Mouse (Mus musculus) kidney, embryonic 15.5 days (tissue): ENCODE measurements at regions not wholly inside any gene's neighbourhood (a gene's known extent, or its start where the extent isn't known, plus 50 kb on each side); places are given as distances from the start of the nearest gene placed in this dataset.

Experiments used
- ATAC-seq: fragments of 200-750 bp; cut with Nextera tagmentation; replicated peaks from 2 replicates; pipeline ENCODE4 v1.8.0; 2017; ENCODE audit warnings: moderate TSS enrichment; ENCODE audit not compliant: low FRiP score
- H3K27ac ChIP-seq: fragments of 300-500 bp; sonication (generic); 2 replicates; pipeline ENCODE4 v1.5.1; 2015; ENCODE audit warnings: mild to moderate bottlenecking, inconsistent platforms
- H3K27me3 ChIP-seq: fragments of 300-500 bp; sonication (generic); 2 replicates; pipeline ENCODE4 v1.6.1; 2015; ENCODE audit warnings: inconsistent platforms
- H3K36me3 ChIP-seq: fragments of 300-500 bp; sonication (generic); 2 replicates; pipeline ENCODE4 v1.6.1; 2015; ENCODE audit warnings: inconsistent platforms
- H3K4me1 ChIP-seq: fragments of 300-500 bp; sonication (generic); 2 replicates; pipeline ENCODE4 v1.6.1; 2015; ENCODE audit warnings: inconsistent platforms
- H3K4me2 ChIP-seq: fragments of 300-500 bp; sonication (generic); 2 replicates; pipeline ENCODE4 v1.6.1; 2015; ENCODE audit warnings: moderate library complexity, mild to moderate bottlenecking, inconsistent platforms
- H3K4me3 ChIP-seq: fragments of 300-500 bp; sonication (generic); replicated peaks from 2 replicates; pipeline ENCODE4 v1.5.1; 2015; ENCODE audit warnings: mild to moderate bottlenecking, inconsistent platforms
- H3K9ac ChIP-seq: fragments of 300-500 bp; sonication (generic); 2 replicates; pipeline ENCODE4 v1.6.1; 2015; ENCODE audit warnings: mild to moderate bottlenecking, inconsistent platforms
- H3K9me3 ChIP-seq: fragments of 300-500 bp; sonication (generic); replicated peaks from 2 replicates; pipeline ENCODE4 v1.6.1; 2016; ENCODE audit warnings: inconsistent platforms
- WGBS: fragments of 180-500 bp; shearing (Covaris S2); methylation state at CpG from one replicate; pipeline ENCODE4 v1.1.7; 2015; ENCODE audit warnings: mixed read lengths; 5-methylcytosine and 5-hydroxymethylcytosine counted together

DNA sequence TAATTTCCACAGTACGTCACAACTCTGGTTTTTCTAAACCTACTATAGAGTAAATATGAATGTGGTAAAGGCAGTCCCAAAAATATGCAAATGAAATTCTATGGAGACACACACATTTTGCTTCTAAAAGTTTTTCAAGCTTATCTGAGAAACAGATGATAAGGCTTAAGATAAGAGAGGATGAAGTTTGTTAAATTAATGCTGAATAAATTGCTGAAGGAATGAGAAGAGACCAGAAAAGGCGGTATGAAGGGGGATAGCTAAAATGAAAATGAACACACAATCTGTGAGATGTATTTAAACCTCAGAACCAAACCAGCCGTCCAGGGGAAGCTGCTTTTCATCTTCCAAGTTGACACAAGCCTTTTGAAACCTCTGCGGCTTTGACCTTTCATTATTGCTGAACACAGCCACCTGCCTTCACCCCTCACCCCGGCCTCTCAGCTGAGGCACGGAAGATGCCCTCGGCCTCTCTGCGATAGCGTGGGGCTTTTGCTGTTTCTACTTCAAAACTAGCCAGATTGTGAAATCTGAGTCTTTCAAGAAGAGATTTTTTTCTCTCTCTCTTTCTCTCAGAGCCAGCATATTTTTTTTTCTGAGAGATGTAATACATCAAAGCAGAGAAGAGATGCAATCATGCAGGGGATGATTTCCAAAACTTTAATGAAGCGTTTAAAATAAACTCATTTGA, 328.7 kb upstream of the Rag2 start:
- H3K4me1 ChIP-seq, result 0 out of 2 replicates have a peak, but pooled peaks cover 2% of the 10 kb centered on the region
- no peak overlapping the region for H3K27ac ChIP-seq
- no peaks in the 10 kb centered on the region for H3K36me3 ChIP-seq
- peak overlapping the region; percentile 23; the same call in 1 of the 2 replicates for H3K4me2 ChIP-seq
- H3K9ac ChIP-seq, result no peak overlapping the region
- H3K4me3 ChIP-seq, result no peak overlapping the region
- WGBS, result 39% methylated on average over 10 of the region's 10 CpGs
- no peak for ATAC-seq
- H3K9me3 ChIP-seq, result no peaks in the 10 kb centered on the region
- H3K27me3 ChIP-seq, result no peaks in the 10 kb centered on the region

DNA sequence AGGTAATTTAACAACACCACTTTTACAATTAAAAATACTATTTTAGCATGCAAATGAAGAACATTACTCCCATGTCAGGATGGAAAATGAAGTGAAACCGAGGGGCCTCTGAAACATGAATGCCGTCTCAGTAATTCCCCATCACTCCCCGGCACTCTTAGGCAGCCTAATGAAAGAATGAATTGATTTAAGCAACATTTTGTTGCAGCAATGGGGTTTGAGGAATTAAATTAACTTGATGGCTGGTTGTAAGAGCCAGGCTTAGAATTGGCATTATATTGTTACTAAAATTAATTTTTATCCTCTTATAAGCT, 328.2 kb upstream of the Rag2 start:
- no peak for ATAC-seq
- H3K9me3 ChIP-seq, result no peaks in the 10 kb centered on the region
- H3K27me3 ChIP-seq, result no peaks in the 10 kb centered on the region
- H3K36me3 ChIP-seq, result no peaks in the 10 kb centered on the region
- H3K9ac ChIP-seq, result no peak overlapping the region
- H3K4me3 ChIP-seq, result no peak overlapping the region
- no peak overlapping the region for H3K27ac ChIP-seq
- 40% methylated on average over 3 of the region's 3 CpGs for WGBS
- no peak overlapping the region for H3K4me2 ChIP-seq
- H3K4me1 ChIP-seq, result 0 out of 2 replicates have a peak, but pooled peaks cover 2% of the 10 kb centered on the region

DNA sequence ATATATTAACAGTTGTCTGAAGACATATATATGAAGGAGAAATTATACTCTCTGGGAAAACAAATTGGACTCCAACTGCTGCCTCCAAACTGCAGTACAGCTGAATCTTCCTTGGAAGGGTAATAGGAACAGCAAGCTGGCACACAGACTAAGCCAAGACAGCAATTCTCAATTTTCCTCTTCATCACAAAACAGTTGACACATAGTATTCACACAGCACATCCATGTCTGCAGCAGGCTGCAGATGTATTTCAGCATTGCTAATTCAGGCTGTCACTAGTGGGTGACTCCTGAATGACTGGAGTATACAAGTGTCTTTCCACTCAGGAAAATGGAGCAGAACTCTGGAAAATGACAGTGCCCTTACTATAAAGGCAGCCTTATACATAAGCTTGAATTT, 327.7 kb upstream of the Rag2 start:
- Histone ChIP-seq H3K4me1 (0 out of 2 replicates have a peak, but pooled peaks cover 2% of the 10 kb centered on the region), H3K4me2 (no peak overlapping the region), H3K36me3 (no peaks in the 10 kb centered on the region), H3K9me3 (no peaks in the 10 kb centered on the region), H3K27ac (no peak overlapping the region), H3K4me3 (no peak overlapping the region), H3K9ac (no peak overlapping the region), H3K27me3 (no peaks in the 10 kb centered on the region)
- no peak for ATAC-seq

DNA sequence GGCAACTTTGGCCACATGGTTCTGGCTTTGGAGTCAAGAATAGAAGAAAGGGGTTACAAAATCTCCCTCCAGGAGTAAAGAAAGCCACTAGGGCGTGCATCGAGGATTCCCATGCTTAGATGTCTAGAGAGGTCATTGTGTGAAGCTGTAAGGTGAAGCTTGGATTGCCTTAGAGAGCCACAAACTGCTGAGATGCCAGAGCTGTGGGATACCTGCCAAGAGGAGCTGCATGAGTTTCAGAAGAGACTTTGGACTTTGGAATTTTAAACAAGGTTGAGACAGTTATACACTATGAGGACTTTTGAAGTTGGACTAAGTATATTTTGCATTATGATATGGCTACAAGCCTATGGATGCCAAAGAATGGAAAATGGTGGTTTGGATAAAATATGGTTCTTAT, 325.4 kb upstream of the Rag2 start:
- 0 out of 2 replicates have a peak, but pooled peaks cover 2% of the 10 kb centered on the region for H3K4me1 ChIP-seq
- H3K4me3 ChIP-seq, result no peak overlapping the region
- H3K4me2 ChIP-seq, result no peak overlapping the region
- no peak overlapping the region for H3K27ac ChIP-seq
- no peaks in the 10 kb centered on the region for H3K36me3 ChIP-seq
- no peak overlapping the region for H3K9ac ChIP-seq
- no peak for ATAC-seq
- no peaks in the 10 kb centered on the region for H3K27me3 ChIP-seq
- WGBS, result 88% methylated on average over 2 of the region's 2 CpGs
- no peaks in the 10 kb centered on the region for H3K9me3 ChIP-seq

- Histone ChIP-seq H3K9me3 (no peaks in the 10 kb centered on the region), H3K27ac (no peak overlapping the region), H3K4me2 (no peak overlapping the region), H3K27me3 (no peaks in the 10 kb centered on the region), H3K36me3 (no peaks in the 10 kb centered on the region), H3K4me3 (no peak overlapping the region), H3K4me1 (0 out of 2 replicates have a peak, but pooled peaks cover 2% of the 10 kb centered on the region), H3K9ac (no peak overlapping the region)
- no peak for ATAC-seq
Measured at GRCm38 (mm10) chr2:101300106-101300505, 324.4 kb upstream of the Rag2 start.

DNA sequence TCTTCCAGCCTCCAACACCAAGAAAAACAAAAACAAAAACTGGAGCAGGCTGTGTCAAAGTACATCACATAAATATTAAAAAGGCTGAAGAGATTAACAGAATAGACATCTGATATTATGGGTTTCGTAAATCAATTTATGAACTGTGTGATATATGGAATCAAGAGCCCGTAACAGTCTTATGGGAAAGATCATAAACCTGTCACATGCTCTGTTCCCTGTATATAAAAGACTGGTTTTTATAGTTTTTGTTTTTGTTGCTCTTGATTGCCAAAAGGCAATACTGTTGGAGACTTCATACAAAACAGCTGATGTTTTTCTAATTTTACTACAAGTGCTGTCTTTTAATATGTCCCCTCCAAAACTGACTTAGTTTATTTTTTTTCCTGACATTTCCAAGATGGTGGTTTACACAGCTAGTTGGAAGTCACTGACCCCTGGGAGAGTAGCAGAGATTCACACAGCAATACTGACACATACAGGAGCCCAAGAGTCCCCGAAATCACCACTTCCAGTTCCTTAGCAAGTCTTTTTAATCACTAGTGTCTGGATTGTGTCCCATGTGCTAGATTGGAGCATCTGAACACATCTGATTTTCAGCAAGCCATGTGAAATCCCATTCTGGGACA, 303.1 kb upstream of the Rag2 start:
- peak overlapping the region; percentile 62 for H3K27ac ChIP-seq
- H3K36me3 ChIP-seq, result no peaks in the 10 kb centered on the region
- 0 out of 2 replicates have a peak, but pooled peaks cover 3% of the 10 kb centered on the region for H3K4me1 ChIP-seq
- no peaks in the 10 kb centered on the region for H3K27me3 ChIP-seq
- ATAC-seq, result peak; percentile 93
- whole genome bisulfite sequencing, result 36% methylated on average over 3 of the region's 3 CpGs
- H3K4me2 ChIP-seq, result no peak overlapping the region
- no peak overlapping the region for H3K4me3 ChIP-seq
- no peaks in the 10 kb centered on the region for H3K9me3 ChIP-seq
- no peak overlapping the region for H3K9ac ChIP-seq

GRCm38 (mm10) chr2:101356709-101357108, 267.8 kb upstream of the Rag2 start:
- no peak overlapping the region for H3K9ac ChIP-seq
- no peak overlapping the region for H3K27ac ChIP-seq
- no peaks in the 10 kb centered on the region for H3K4me1 ChIP-seq
- 17% methylated on average over 1 of the region's 1 CpGs for WGBS
- no peak for ATAC-seq
- H3K4me2 ChIP-seq, result no peak overlapping the region
- no peaks in the 10 kb centered on the region for H3K9me3 ChIP-seq
- H3K36me3 ChIP-seq, result no peaks in the 10 kb centered on the region
- H3K4me3 ChIP-seq, result no peak overlapping the region
- no peaks in the 10 kb centered on the region for H3K27me3 ChIP-seq

DNA sequence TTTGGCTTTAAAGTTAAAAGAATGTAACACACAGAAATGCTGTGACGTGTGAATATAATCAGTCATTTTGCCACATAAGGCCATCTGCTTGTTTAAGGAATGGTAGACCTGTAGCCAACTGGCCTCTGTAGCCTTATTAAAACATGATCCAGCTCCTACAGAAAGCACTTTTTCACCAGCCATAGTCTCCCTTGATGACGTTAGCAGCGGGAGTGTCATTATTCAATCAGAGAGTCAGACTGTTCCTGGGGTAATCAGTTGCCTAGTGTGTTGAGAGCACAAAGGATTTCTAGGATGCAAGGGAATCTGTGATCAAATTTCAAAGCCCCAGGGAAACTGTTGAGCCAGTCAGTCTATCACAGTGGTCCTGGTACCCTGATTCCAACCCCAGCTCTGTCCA, 260.3 kb upstream of the Rag2 start:
- no peak overlapping the region for H3K4me2 ChIP-seq
- WGBS, result 46% methylated on average over 3 of the region's 3 CpGs

GRCm38 (mm10) chr2:101368278-101368677, 256.2 kb upstream of the Rag2 start:
- H3K27me3 ChIP-seq, result no peaks in the 10 kb centered on the region
- no peak for ATAC-seq

More for the DNA sequence above, 260.3 kb upstream of the Rag2 start:
- no peak for ATAC-seq
- Histone ChIP-seq H3K4me3 (no peak overlapping the region), H3K27ac (no peak overlapping the region), H3K9me3 (no peaks in the 10 kb centered on the region), H3K9ac (no peak overlapping the region), H3K36me3 (no peaks in the 10 kb centered on the region), H3K27me3 (no peaks in the 10 kb centered on the region), H3K4me1 (no peaks in the 10 kb centered on the region)

GRCm38 (mm10) chr2:101370991-101371736, 253.4 kb upstream of the Rag2 start:
- Histone ChIP-seq H3K9ac (no peak overlapping the region), H3K27ac (no peak overlapping the region), H3K9me3 (no peaks in the 10 kb centered on the region), H3K4me2 (no peak overlapping the region), H3K36me3 (no peaks in the 10 kb centered on the region), H3K4me1 (0 out of 2 replicates have a peak, but pooled peaks cover 3% of the 10 kb centered on the region), H3K4me3 (no peak overlapping the region), H3K27me3 (no peaks in the 10 kb centered on the region)
- WGBS, result 87% methylated on average over 6 of the region's 6 CpGs
- no peak for ATAC-seq

More at GRCm38 (mm10) chr2:101368278-101368677, 256.2 kb upstream of the Rag2 start:
- Histone ChIP-seq H3K4me2 (no peak overlapping the region), H3K27ac (no peak overlapping the region), H3K4me1 (0 out of 2 replicates have a peak, but pooled peaks cover 3% of the 10 kb centered on the region), H3K4me3 (no peak overlapping the region), H3K9me3 (no peaks in the 10 kb centered on the region), H3K9ac (no peak overlapping the region), H3K36me3 (no peaks in the 10 kb centered on the region)
- 77% methylated on average over 4 of the region's 4 CpGs for WGBS

- 77% methylated on average over 7 of the region's 7 CpGs for WGBS
- Histone ChIP-seq H3K4me1 (0 out of 2 replicates have a peak, but pooled peaks cover 3% of the 10 kb centered on the region), H3K4me2 (no peak overlapping the region), H3K27me3 (no peaks in the 10 kb centered on the region), H3K27ac (no peak overlapping the region), H3K36me3 (no peaks in the 10 kb centered on the region), H3K9ac (no peak overlapping the region), H3K4me3 (no peak overlapping the region), H3K9me3 (no peaks in the 10 kb centered on the region)
- ATAC-seq, result peak; percentile 84
Measured at GRCm38 (mm10) chr2:101371834-101372493, 252.6 kb upstream of the Rag2 start.

DNA sequence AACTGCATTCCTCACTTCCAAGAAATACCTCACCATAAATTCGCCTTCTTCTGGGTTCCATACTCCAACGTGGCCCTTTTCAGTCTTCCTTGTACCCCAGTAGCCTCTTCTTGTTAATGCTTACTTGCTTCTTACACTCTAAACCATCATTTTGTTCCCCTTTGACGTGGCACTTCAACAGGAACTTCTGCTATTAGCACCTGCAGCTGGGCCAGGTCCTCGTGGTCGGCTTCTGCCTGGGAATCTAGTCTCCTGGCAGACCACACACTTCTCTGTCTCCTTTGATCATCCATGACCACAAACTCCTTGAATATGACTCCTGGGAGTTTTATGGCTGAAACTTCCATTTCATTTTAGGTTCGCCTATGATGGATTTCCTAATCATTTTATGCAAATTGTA, 243.9 kb upstream of the Rag2 start:
- no peaks in the 10 kb centered on the region for H3K27me3 ChIP-seq
- 79% methylated on average over 6 of the region's 6 CpGs for WGBS
- no peaks in the 10 kb centered on the region for H3K36me3 ChIP-seq
- ATAC-seq, result no peak
- no peak overlapping the region for H3K27ac ChIP-seq
- no peak overlapping the region for H3K4me2 ChIP-seq
- H3K9me3 ChIP-seq, result no peaks in the 10 kb centered on the region
- H3K4me3 ChIP-seq, result no peak overlapping the region
- no peaks in the 10 kb centered on the region for H3K4me1 ChIP-seq
- H3K9ac ChIP-seq, result no peak overlapping the region
